Mouse (Mus musculus) forebrain, postnatal 0 days (tissue): ENCODE data around the gene Adssl1. TPM values are rescaled to one million over a fixed set of nuclear protein-coding genes. Genes with fewer than 3 reads are reported as not detected.

ENCODE experiments used
- ATAC-seq: fragments of 200-750 bp; cut with Nextera tagmentation; 2 replicates; pipeline ENCODE4 v1.8.0; 2017; ENCODE audit warnings: mild to moderate bottlenecking, moderate library complexity
- DNase-seq: peaks from one replicate; pipeline ENCODE4 v3.0.0-alpha.2; 2015
- H3K27ac ChIP-seq: fragments of 300-500 bp; sonication (generic); 2 replicates; pipeline ENCODE4 v1.5.1; 2014; ENCODE audit warnings: low read depth, mild to moderate bottlenecking, antibody characterized with exemption, low read length, moderate library complexity, mixed read lengths
- H3K27me3 ChIP-seq: fragments of 300-500 bp; sonication (generic); 2 replicates; pipeline ENCODE4 v1.6.1; 2014; ENCODE audit warnings: mild to moderate bottlenecking, low read length, mixed read lengths; ENCODE audit not compliant: insufficient read depth
- H3K36me3 ChIP-seq: fragments of 300-500 bp; sonication (generic); 2 replicates; pipeline ENCODE4 v1.6.1; 2014; ENCODE audit warnings: mild to moderate bottlenecking, moderate library complexity; ENCODE audit not compliant: insufficient read depth
- H3K4me1 ChIP-seq: fragments of 300-500 bp; sonication (generic); 2 replicates; pipeline ENCODE4 v1.6.1; 2014; ENCODE audit warnings: antibody characterized with exemption; ENCODE audit not compliant: insufficient read depth
- H3K4me2 ChIP-seq: fragments of 300-500 bp; sonication (generic); 2 replicates; pipeline ENCODE4 v1.6.1; 2014; ENCODE audit warnings: low read depth, mild to moderate bottlenecking, moderate library complexity
- H3K4me3 ChIP-seq: fragments of 300-500 bp; sonication (generic); 2 replicates; pipeline ENCODE4 v1.5.1; 2014; ENCODE audit warnings: low read depth, low read length, mixed read lengths
- H3K9ac ChIP-seq: fragments of 300-500 bp; sonication (generic); 2 replicates; pipeline ENCODE4 v1.6.1; 2014; ENCODE audit warnings: mild to moderate bottlenecking
- H3K9me3 ChIP-seq: fragments of 300-500 bp; sonication (generic); 2 replicates; pipeline ENCODE4 v1.6.1; 2016; ENCODE audit warnings: low read length
- CTCF ChIP-seq: sonication (generic); IDR thresholded peaks from 2 replicates; pipeline ENCODE4 v1.5.1; 2016; ENCODE audit warnings: antibody characterized with exemption, control low read depth, low read depth
- WGBS: fragments of 180-500 bp; shearing (Covaris S2); extraction: QIAGEN DNeasy Blood & Tissue Kit; methylation state at CpG from one replicate; pipeline ENCODE4 v1.1.7; 2014; 5-methylcytosine and 5-hydroxymethylcytosine counted together
- polyA plus RNA-seq: library from polyadenylated mRNA; unstranded; fragments of >200 nt; fragmentation: Nextera tagmentation; extraction: Ambion mirVana; gene quantifications from 2 replicates; pipeline ENCODE4 v1.2.1, GENCODE M21; 2015
- total RNA-seq: library from RNA; depleted of rRNA; stranded (reverse); fragments of >200 nt; gene quantifications from 2 replicates; pipeline ENCODE4 v1.2.3, GENCODE M21; 2014; rRNA removed

The Adssl1 gene
- 1.8 and 2.2 TPM in 2 replicates for total RNA-seq
- polyA plus RNA-seq = 3.4 and 4.7 TPM in 2 replicates

DNA sequence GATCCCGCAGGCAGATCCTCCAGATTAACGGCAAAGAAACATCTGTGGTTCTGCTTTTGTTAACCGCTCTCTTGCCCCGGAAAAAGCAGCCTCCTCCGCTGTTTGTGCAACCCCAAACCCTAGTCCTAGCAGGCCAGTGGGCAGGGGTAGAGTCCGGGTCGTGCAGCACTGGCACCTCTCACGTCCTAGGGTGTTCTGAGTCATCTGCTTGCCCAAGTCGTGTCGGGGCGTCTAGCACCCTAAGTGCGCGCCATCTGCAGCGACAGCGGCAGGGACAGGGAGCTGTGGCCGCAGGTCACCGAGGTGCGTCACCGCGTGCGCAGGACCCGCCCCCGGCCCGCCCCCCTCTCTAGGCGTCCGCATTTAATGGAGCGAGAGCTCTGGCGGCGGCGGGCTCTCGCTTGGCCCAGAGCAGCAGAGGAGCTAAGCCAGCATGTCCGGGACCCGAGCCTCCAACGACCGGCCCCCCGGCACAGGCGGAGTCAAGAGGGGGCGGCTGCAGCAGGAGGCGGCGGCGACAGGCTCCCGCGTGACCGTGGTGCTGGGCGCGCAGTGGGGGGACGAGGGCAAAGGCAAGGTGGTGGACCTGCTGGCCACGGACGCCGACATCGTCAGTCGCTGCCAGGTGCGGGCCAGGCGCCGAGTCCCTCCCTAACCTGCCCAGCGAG lies at the start of gene Adssl1:
Gene Adssl1, plus strand, starts transcription at position 360 of the 668 bp plus-strand sequence.
- Histone ChIP-seq H3K4me3 (peak within 1 kb of the TSS; percentile 49), H3K27ac (no peak within 1 kb of the TSS), H3K4me1 (0 out of 2 replicates have a peak, but pooled peaks cover 9% of the 10 kb centered on the region), H3K36me3 (no peaks in the 10 kb centered on the region), H3K9ac (peak within 1 kb of the TSS; percentile 68), H3K27me3 (no peaks in the 10 kb centered on the region; the same call in 1 of the 2 replicates), H3K4me2 (peak within 1 kb of the TSS; percentile 96), H3K9me3 (no peaks in the 10 kb centered on the region)
- WGBS = 3% methylated on average over 55 of the region's 56 CpGs
- DNase-seq (peak; percentile 43), ATAC-seq (peak; percentile 50)
- no peak for TF ChIP-seq CTCF

GRCm38 (mm10) chr12:112570160-112570559 lies 49.7 kb upstream of the Adssl1 start:
- no peak overlapping the region for H3K4me3 ChIP-seq
- no peak for ATAC-seq
- H3K9me3 ChIP-seq = no peaks in the 10 kb centered on the region
- H3K36me3 ChIP-seq = no peaks in the 10 kb centered on the region
- H3K27ac ChIP-seq = no peak overlapping the region
- no peaks in the 10 kb centered on the region for H3K27me3 ChIP-seq
- H3K9ac ChIP-seq = no peak overlapping the region
- H3K4me1 ChIP-seq = no peaks in the 10 kb centered on the region
- H3K4me2 ChIP-seq = no peak overlapping the region
- no peak for TF ChIP-seq CTCF
- 89% methylated on average over 8 of the region's 8 CpGs for WGBS
- DNase-seq = no peak

DNA sequence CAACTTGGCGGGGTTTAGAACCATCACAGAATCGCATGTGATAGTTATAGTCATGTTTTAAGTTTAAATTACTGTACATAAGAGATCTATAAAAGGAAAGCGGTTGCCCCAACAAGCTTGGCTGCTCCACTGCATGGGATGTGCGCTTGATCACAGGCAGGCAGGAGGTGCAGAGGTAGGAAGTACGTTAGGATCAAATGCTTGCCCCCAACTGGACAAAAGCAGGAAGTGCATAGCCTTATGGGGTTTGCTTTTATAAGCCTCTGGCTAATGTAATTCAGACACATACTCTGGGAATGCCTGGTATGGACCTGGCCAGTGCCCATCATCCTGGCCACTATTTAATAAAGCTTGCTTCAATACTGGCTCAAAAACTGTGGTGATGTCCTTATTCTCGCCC lies 48.8 kb upstream of the Adssl1 start:
- no peak overlapping the region for H3K4me3 ChIP-seq
- ATAC-seq = no peak
- WGBS = 70% methylated on average over 6 of the region's 6 CpGs
- no peaks in the 10 kb centered on the region for H3K27me3 ChIP-seq
- DNase-seq = no peak
- no peak overlapping the region for H3K27ac ChIP-seq
- H3K4me1 ChIP-seq = no peaks in the 10 kb centered on the region
- peak; percentile 31 for TF ChIP-seq CTCF
- no peaks in the 10 kb centered on the region for H3K36me3 ChIP-seq
- H3K9me3 ChIP-seq = no peaks in the 10 kb centered on the region
- no peak overlapping the region for H3K9ac ChIP-seq
- no peak overlapping the region for H3K4me2 ChIP-seq

- H3K27me3 ChIP-seq = no peaks in the 10 kb centered on the region
- 79% methylated on average over 8 of the region's 8 CpGs for WGBS
- H3K27ac ChIP-seq = no peak overlapping the region
- H3K4me1 ChIP-seq = peaks cover 6% of the 10 kb centered on the region; the same call in 1 of the 2 replicates
- no peaks in the 10 kb centered on the region for H3K36me3 ChIP-seq
- no peak overlapping the region for H3K4me2 ChIP-seq
- no peaks in the 10 kb centered on the region for H3K9me3 ChIP-seq
- no peak for TF ChIP-seq CTCF
- no peak overlapping the region for H3K9ac ChIP-seq
- no peak for DNase-seq
- ATAC-seq = no peak
- no peak overlapping the region for H3K4me3 ChIP-seq
Observed at GRCm38 (mm10) chr12:112575274-112575986, 44.4 kb upstream of the Adssl1 start.

DNA sequence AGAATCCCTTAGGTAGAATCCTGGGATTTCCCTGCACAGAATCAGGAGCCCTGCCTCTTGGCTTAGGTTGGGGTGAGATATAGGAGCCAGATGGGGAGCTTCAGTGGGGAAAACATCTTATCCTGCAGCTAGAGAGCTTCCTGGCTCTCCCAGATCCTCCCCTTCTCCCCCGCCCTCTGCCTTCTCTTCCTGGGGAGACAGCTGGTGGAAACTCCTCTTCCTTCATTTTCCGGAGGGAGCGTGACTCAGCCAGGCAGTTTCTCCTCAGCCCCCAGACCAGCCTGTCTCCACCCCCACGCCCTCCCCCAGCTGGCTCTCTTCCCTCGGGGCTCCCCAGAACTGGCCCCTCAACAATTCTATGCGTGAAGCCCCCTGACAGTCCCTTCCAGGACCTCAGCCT lies 43.5 kb upstream of the Adssl1 start:
- Histone ChIP-seq H3K4me1 (peaks cover 6% of the 10 kb centered on the region; the same call in 1 of the 2 replicates), H3K9me3 (no peaks in the 10 kb centered on the region), H3K4me3 (no peak overlapping the region), H3K27me3 (no peaks in the 10 kb centered on the region), H3K36me3 (no peaks in the 10 kb centered on the region), H3K9ac (no peak overlapping the region), H3K4me2 (no peak overlapping the region), H3K27ac (no peak overlapping the region)
- peak; percentile 38; the same call in 1 of the 2 replicates for ATAC-seq
- WGBS = 24% methylated on average over 6 of the region's 6 CpGs
- DNase-seq = peak; percentile 27
- no peak for TF ChIP-seq CTCF

DNA sequence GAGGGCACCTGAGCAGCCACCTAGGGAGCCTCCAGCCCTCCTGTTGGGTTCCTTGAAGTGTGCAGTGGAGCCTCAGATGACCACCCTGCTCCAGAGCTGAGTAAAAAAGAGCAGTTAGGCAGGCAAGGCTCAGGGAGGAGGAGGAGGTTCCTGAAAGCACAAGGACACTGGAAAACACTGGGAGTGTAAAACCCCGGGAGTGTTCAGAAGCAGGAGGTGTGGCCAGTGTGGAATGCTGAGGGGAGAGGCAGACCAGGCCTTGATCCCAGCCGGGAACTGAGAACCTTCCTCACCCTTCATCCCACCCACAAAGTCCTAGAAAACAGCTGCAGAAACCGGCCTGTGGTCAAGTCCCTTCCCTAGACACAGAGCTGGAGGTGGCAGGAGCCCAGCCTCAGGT lies 43.1 kb upstream of the Adssl1 start:
- DNase-seq (no peak), ATAC-seq (no peak)
- Histone ChIP-seq H3K27ac (no peak overlapping the region), H3K27me3 (no peaks in the 10 kb centered on the region), H3K9ac (no peak overlapping the region), H3K4me3 (no peak overlapping the region), H3K4me1 (peaks cover 6% of the 10 kb centered on the region; the same call in 1 of the 2 replicates), H3K9me3 (no peaks in the 10 kb centered on the region), H3K36me3 (no peaks in the 10 kb centered on the region), H3K4me2 (no peak overlapping the region)
- 7% methylated on average over 3 of the region's 3 CpGs for WGBS
- no peak for TF ChIP-seq CTCF
